Mouse (Mus musculus) adrenal gland, adult (tissue): ENCODE measurements around the gene Tomm7.
"Not testable (repeated sequence)": the region's sequence is repeated elsewhere in the genome, so short reads cannot be mapped to it uniquely, and the experiment has no call there.

Source experiments
- DNase-seq, 2 experiments: peaks; one replicate each; pipeline ENCODE4 v3.0.0; 2022 to 2023; ENCODE audit warnings: low spot score in 1 of 2; ENCODE audit not compliant: inconsistent age in 2 of 2

Gene Tomm7

GRCm38 (mm10) chr5:23843674-23844530 lies at the start of gene Tomm7:
Gene Tomm7, minus strand, starts transcription at chr5:23844161.
- peak; percentile 98 to 99 for DNase-seq

GRCm38 (mm10) chr5:23893156-23893863 lies 49.3 kb upstream of the Tomm7 start:
- peak in 1 of 2 experiments; percentile 15 for DNase-seq

- DNase-seq, result peak; percentile 73 to 93
These were observed 46.8 kb upstream of the Tomm7 start for GRCm38 (mm10) chr5:23890734-23891133.

- DNase-seq, result peak in 1 of 2 experiments; percentile 26
These were observed 45.5 kb upstream of the Tomm7 start for GRCm38 (mm10) chr5:23889461-23889860.

GRCm38 (mm10) chr5:23887111-23887510 lies 43.1 kb upstream of the Tomm7 start:
- DNase-seq, result peak in 1 of 2 experiments; percentile 35

- DNase-seq, result no peak
These were observed 30.5 kb upstream of the Tomm7 start for GRCm38 (mm10) chr5:23874457-23874856.

- DNase-seq, result no peak
These were observed 28.6 kb upstream of the Tomm7 start for GRCm38 (mm10) chr5:23872586-23872985.

- not testable (repeated sequence) for DNase-seq
These were observed 27.4 kb upstream of the Tomm7 start for GRCm38 (mm10) chr5:23871323-23871722.

- no peak for DNase-seq
These were observed 22.0 kb upstream of the Tomm7 start for GRCm38 (mm10) chr5:23865941-23866340.

- peak in 1 of 2 experiments; percentile 34 for DNase-seq
These were observed 20.3 kb upstream of the Tomm7 start for GRCm38 (mm10) chr5:23864054-23864965.

GRCm38 (mm10) chr5:23863166-23864053 lies 19.4 kb upstream of the Tomm7 start:
- no peak for DNase-seq

GRCm38 (mm10) chr5:23862291-23862690 lies 18.3 kb upstream of the Tomm7 start:
- DNase-seq, result peak in 1 of 2 experiments; percentile 72

GRCm38 (mm10) chr5:23861721-23862120 lies 17.8 kb upstream of the Tomm7 start:
- DNase-seq, result peak in 1 of 2 experiments; percentile 14

GRCm38 (mm10) chr5:23859896-23860295 lies 15.9 kb upstream of the Tomm7 start:
- no peak for DNase-seq

- no peak for DNase-seq
These were observed 15.2 kb upstream of the Tomm7 start for GRCm38 (mm10) chr5:23859087-23859718.

- no peak for DNase-seq
These were observed 14.7 kb upstream of the Tomm7 start for GRCm38 (mm10) chr5:23858643-23859042.

GRCm38 (mm10) chr5:23858001-23858400 lies 14.0 kb upstream of the Tomm7 start:
- DNase-seq, result no peak

- DNase-seq, result peak in 1 of 2 experiments; percentile 18
These were observed 13.2 kb upstream of the Tomm7 start for GRCm38 (mm10) chr5:23857189-23857588.

- DNase-seq, result no peak
These were observed 12.2 kb upstream of the Tomm7 start for GRCm38 (mm10) chr5:23856164-23856563.
